Mouse (Mus musculus) hindbrain, embryonic 15.5 days (tissue): ENCODE results near the gene 3110082J24Rik. TPM values are rescaled to one million over a fixed set of nuclear protein-coding genes. Genes with fewer than 3 reads are reported as not detected.

ENCODE experiments used
- ATAC-seq: fragments of 200-750 bp; cut with Nextera tagmentation; 2 replicates; pipeline ENCODE4 v1.8.0; 2017; ENCODE audit warnings: low read depth, moderate number of reproducible peaks, moderate TSS enrichment; ENCODE audit not compliant: low FRiP score
- H3K27ac ChIP-seq: fragments of 300-500 bp; sonication (generic); replicated peaks from 2 replicates; pipeline ENCODE4 v1.5.1; 2015; ENCODE audit warnings: mild to moderate bottlenecking, inconsistent platforms
- H3K27me3 ChIP-seq: fragments of 300-500 bp; sonication (generic); 2 replicates; pipeline ENCODE4 v1.6.1; 2015; ENCODE audit warnings: control low read depth, inconsistent platforms
- H3K36me3 ChIP-seq: fragments of 300-500 bp; sonication (generic); 2 replicates; pipeline ENCODE4 v1.6.1; 2015; ENCODE audit warnings: control low read depth, inconsistent platforms
- H3K4me1 ChIP-seq: fragments of 300-500 bp; sonication (generic); replicated peaks from 2 replicates; pipeline ENCODE4 v1.6.1; 2015; ENCODE audit warnings: control low read depth, inconsistent platforms
- H3K4me2 ChIP-seq: fragments of 300-500 bp; sonication (generic); 2 replicates; pipeline ENCODE4 v1.6.1; 2015; ENCODE audit warnings: moderate library complexity, mild to moderate bottlenecking, inconsistent platforms
- H3K4me3 ChIP-seq: fragments of 300-500 bp; sonication (generic); 2 replicates; pipeline ENCODE4 v1.5.1; 2015; ENCODE audit warnings: mild to moderate bottlenecking, inconsistent platforms
- H3K9ac ChIP-seq: fragments of 300-500 bp; sonication (generic); 2 replicates; pipeline ENCODE4 v1.6.1; 2015; ENCODE audit warnings: inconsistent platforms
- H3K9me3 ChIP-seq: fragments of 300-500 bp; sonication (generic); 2 replicates; pipeline ENCODE4 v1.6.1; 2016; ENCODE audit warnings: control low read depth, inconsistent platforms
- WGBS: fragments of 180-500 bp; shearing (Covaris S2); methylation state at CpG from one replicate; pipeline ENCODE4 v1.1.7; 2015; 5-methylcytosine and 5-hydroxymethylcytosine counted together
- polyA plus RNA-seq: library from polyadenylated mRNA; unstranded; fragments of >200 nt; fragmentation: Nextera tagmentation; extraction: Ambion mirVana; gene quantifications from 2 replicates; pipeline ENCODE4 v1.2.1, GENCODE M21; 2015

3110082J24Rik gene
- polyA plus RNA-seq, 1 experiment from 2014 or later, result 5.3 TPM

GRCm38 (mm10) chr5:30113881-30114760 lies 8.2 kb upstream of the 3110082J24Rik start:
- Histone ChIP-seq H3K4me2 (peak overlapping the region; percentile 72), H3K36me3 (peaks cover 14% of the 10 kb centered on the region), H3K27me3 (0 out of 2 replicates have a peak, but pooled peaks cover 7% of the 10 kb centered on the region), H3K4me1 (peaks cover 43% of the 10 kb centered on the region), H3K4me3 (peak overlapping the region; percentile 51), H3K9me3 (no peaks in the 10 kb centered on the region), H3K27ac (peak overlapping the region; percentile 56), H3K9ac (peak overlapping the region; percentile 49)
- ATAC-seq, result peak; percentile 85
- 1% methylated on average over 102 of the region's 103 CpGs for WGBS

DNA sequence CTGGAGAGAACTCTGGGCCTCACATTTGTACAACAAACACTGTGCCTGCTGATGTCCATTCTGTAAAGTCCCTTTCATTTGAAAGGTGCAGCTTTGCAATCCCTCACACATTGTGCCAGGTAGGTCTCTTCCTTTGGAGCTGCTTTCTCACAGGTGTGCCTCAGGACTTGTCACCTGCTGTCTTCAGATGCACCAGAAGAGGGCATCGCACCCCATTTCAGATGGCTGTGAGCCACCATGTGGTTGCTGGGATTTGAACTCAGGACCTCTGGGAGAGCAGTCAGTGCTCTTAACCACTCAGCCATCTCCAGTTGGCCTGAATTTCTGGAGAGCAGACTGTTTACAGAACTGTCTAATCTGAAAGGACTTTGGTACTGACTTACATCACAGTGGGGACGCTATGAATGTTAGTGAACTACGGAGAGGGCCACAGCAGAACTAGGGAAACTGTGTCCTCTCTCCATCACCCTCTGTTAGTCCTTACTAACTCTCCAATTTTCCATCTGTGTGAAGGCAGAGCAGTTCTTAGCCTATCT lies 6.7 kb upstream of the 3110082J24Rik start:
- H3K4me2 ChIP-seq, result no peak overlapping the region
- H3K36me3 ChIP-seq, result peaks cover 7% of the 10 kb centered on the region; the same call in 1 of the 2 replicates
- no peak for ATAC-seq
- peaks cover 52% of the 10 kb centered on the region for H3K4me1 ChIP-seq
- H3K27ac ChIP-seq, result no peak overlapping the region
- 0 out of 2 replicates have a peak, but pooled peaks cover 7% of the 10 kb centered on the region for H3K27me3 ChIP-seq
- no peak overlapping the region for H3K9ac ChIP-seq
- 81% methylated on average over 3 of the region's 3 CpGs for WGBS
- no peaks in the 10 kb centered on the region for H3K9me3 ChIP-seq
- no peak overlapping the region for H3K4me3 ChIP-seq

- peak overlapping the region; percentile 53; the same call in 1 of the 2 replicates for H3K27ac ChIP-seq
- H3K9me3 ChIP-seq, result no peaks in the 10 kb centered on the region
- ATAC-seq, result no peak
- 0 out of 2 replicates have a peak, but pooled peaks cover 7% of the 10 kb centered on the region for H3K27me3 ChIP-seq
- 66% methylated on average over 3 of the region's 3 CpGs for WGBS
- peaks cover 60% of the 10 kb centered on the region for H3K4me1 ChIP-seq
- H3K36me3 ChIP-seq, result peaks cover 2% of the 10 kb centered on the region; the same call in 1 of the 2 replicates
- no peak overlapping the region for H3K9ac ChIP-seq
- H3K4me2 ChIP-seq, result no peak overlapping the region
- H3K4me3 ChIP-seq, result no peak overlapping the region
These were observed 5.9 kb upstream of the 3110082J24Rik start for GRCm38 (mm10) chr5:30111771-30112170.

DNA sequence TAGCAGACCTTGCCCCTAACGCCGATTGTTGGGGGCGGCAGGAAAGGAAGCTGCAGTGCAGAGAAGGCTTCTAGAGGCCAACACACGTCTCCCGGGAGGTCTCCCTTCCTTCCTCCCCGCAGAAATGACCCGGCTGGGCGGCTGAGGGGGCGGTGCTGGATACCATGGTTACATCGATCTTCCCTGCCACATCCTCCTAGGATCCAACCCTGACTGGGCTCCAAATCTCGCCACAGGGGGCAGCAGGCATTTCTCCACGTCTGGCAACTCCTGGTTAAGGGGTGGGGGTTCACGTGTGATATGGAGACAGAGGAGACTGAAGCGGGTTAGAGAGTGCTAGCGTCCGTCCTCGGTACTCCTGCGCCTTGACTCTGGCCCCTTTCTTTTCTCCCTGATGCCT lies 5.2 kb upstream of the 3110082J24Rik start:
- ATAC-seq, result 0 out of 2 replicates have a peak, but pooled peaks have one; percentile 3
- WGBS, result 1% methylated on average over 18 of the region's 18 CpGs
- Histone ChIP-seq H3K27ac (peak overlapping the region; percentile 57), H3K4me1 (peaks cover 67% of the 10 kb centered on the region), H3K27me3 (0 out of 2 replicates have a peak, but pooled peaks cover 7% of the 10 kb centered on the region), H3K4me2 (peak overlapping the region; percentile 42), H3K9ac (peak overlapping the region; percentile 8; the same call in 1 of the 2 replicates), H3K4me3 (peak overlapping the region; percentile 15; the same call in 1 of the 2 replicates), H3K9me3 (no peaks in the 10 kb centered on the region), H3K36me3 (no peaks in the 10 kb centered on the region)

GRCm38 (mm10) chr5:30110371-30111060 lies 4.6 kb upstream of the 3110082J24Rik start:
- H3K9ac ChIP-seq, result peak overlapping the region; percentile 8; the same call in 1 of the 2 replicates
- ATAC-seq, result no peak
- 8% methylated on average over 22 of the region's 22 CpGs for WGBS

DNA sequence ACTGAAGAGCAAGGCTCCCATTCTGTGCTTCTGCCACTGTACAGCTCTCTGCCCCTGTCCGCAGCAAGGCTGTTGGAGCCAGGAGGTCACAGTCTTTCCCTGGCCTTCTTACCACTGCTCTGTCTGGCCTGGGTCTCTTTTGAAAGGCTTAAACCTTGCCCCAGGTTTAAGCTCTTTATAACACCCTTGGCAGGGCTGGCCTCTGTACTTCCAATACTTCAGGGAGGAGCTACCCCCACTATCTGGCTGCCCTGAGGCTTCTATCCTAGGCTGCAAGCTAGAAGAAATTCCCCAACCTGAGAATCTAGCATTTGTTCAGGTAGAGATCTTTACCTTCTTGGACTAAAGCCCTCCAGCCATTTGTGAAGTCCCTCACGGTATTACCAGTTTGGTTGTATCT lies 4.0 kb upstream of the 3110082J24Rik start:
- Histone ChIP-seq H3K36me3 (no peaks in the 10 kb centered on the region), H3K27me3 (0 out of 2 replicates have a peak, but pooled peaks cover 7% of the 10 kb centered on the region), H3K9me3 (no peaks in the 10 kb centered on the region), H3K4me3 (no peak overlapping the region), H3K9ac (no peak overlapping the region), H3K27ac (no peak overlapping the region), H3K4me2 (no peak overlapping the region; the same call in 1 of the 2 replicates), H3K4me1 (peaks cover 77% of the 10 kb centered on the region)
- WGBS, result 29% methylated on average over 2 of the region's 2 CpGs
- ATAC-seq, result no peak

More at GRCm38 (mm10) chr5:30110371-30111060, 4.6 kb upstream of the 3110082J24Rik start:
- Histone ChIP-seq H3K4me2 (peak overlapping the region; percentile 42), H3K9me3 (no peaks in the 10 kb centered on the region), H3K4me3 (peak overlapping the region; percentile 15; the same call in 1 of the 2 replicates), H3K36me3 (no peaks in the 10 kb centered on the region), H3K27me3 (0 out of 2 replicates have a peak, but pooled peaks cover 7% of the 10 kb centered on the region), H3K27ac (peak overlapping the region; percentile 57), H3K4me1 (peaks cover 73% of the 10 kb centered on the region)

- no peak for ATAC-seq
- H3K9ac ChIP-seq, result no peak overlapping the region
- peak overlapping the region; percentile 82 for H3K27ac ChIP-seq
- 0 out of 2 replicates have a peak, but pooled peaks cover 7% of the 10 kb centered on the region for H3K27me3 ChIP-seq
- H3K4me3 ChIP-seq, result no peak overlapping the region
- peaks cover 66% of the 10 kb centered on the region for H3K4me1 ChIP-seq
- 53% methylated on average over 6 of the region's 6 CpGs for WGBS
- no peaks in the 10 kb centered on the region for H3K9me3 ChIP-seq
- H3K4me2 ChIP-seq, result peak overlapping the region; percentile 98
- no peaks in the 10 kb centered on the region for H3K36me3 ChIP-seq
These were observed 2.3 kb upstream of the 3110082J24Rik start for GRCm38 (mm10) chr5:30108233-30108632.

DNA sequence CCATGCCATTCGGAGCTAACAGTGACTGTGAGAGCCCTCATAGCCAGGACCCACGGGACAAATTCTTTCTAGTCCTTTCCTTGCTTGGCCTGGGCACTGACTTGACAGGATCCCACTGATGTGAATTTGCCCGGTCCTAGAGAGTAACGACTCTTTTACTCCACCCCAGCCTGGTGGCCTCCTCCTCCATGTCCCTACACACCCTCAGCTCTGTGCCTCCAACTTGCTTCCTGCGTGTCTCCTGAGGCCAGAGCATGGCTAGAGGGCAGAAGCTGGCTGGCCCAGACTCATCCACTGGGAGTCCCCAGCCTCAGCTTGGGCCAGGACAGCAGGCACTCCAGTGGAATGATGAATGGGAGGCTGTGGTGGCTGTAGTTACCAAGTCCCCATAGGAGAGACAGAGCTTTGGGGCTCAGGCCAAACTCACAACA lies 1.7 kb upstream of the 3110082J24Rik start:
- no peaks in the 10 kb centered on the region for H3K9me3 ChIP-seq
- H3K9ac ChIP-seq, result no peak overlapping the region
- peak overlapping the region; percentile 98 for H3K4me2 ChIP-seq
- peak overlapping the region; percentile 65; the same call in 1 of the 2 replicates for H3K4me3 ChIP-seq
- WGBS, result 5% methylated on average over 5 of the region's 5 CpGs
- H3K27me3 ChIP-seq, result 0 out of 2 replicates have a peak, but pooled peaks cover 4% of the 10 kb centered on the region
- peak overlapping the region; percentile 82 for H3K27ac ChIP-seq
- ATAC-seq, result peak; percentile 20
- no peaks in the 10 kb centered on the region for H3K36me3 ChIP-seq
- H3K4me1 ChIP-seq, result peaks cover 66% of the 10 kb centered on the region

GRCm38 (mm10) chr5:30107186-30107585 lies 1.3 kb upstream of the 3110082J24Rik start:
- no peak overlapping the region for H3K9ac ChIP-seq
- peak; percentile 32; the same call in 1 of the 2 replicates for ATAC-seq
- no peaks in the 10 kb centered on the region for H3K36me3 ChIP-seq
- H3K4me2 ChIP-seq, result peak overlapping the region; percentile 98
- peaks cover 66% of the 10 kb centered on the region for H3K4me1 ChIP-seq
- H3K9me3 ChIP-seq, result no peaks in the 10 kb centered on the region
- no peaks in the 10 kb centered on the region for H3K27me3 ChIP-seq
- peak overlapping the region; percentile 82 for H3K27ac ChIP-seq
- WGBS, result under 1% methylated on average over 7 of the region's 7 CpGs
- H3K4me3 ChIP-seq, result peak overlapping the region; percentile 65

DNA sequence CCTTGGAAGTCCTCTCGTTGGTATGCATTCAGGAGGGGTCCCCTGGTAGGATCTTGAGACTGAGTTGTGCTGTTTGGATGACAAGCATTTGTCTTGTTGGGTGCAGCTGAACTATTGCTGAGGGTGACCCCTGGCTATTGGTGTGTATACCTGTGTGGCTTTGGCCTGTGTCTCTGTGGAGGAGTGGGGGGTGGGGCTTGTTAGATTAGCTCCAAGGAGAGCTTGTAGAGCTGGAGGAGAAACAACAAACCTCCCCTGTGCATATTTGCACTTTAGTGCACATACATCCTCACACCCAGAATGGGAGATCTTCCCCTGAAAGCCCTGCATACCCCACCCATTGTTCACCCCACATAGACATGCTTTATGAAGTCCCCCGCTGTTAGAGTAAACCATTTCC lies 870 bp upstream of the 3110082J24Rik start:
- peak overlapping the region; percentile 82 for H3K27ac ChIP-seq
- 6% methylated on average over 2 of the region's 2 CpGs for WGBS
- H3K4me1 ChIP-seq, result peaks cover 64% of the 10 kb centered on the region
- H3K9ac ChIP-seq, result peak overlapping the region; percentile 73
- no peaks in the 10 kb centered on the region for H3K9me3 ChIP-seq
- peak overlapping the region; percentile 98 for H3K4me2 ChIP-seq
- no peak for ATAC-seq
- H3K4me3 ChIP-seq, result peak overlapping the region; percentile 65
- H3K27me3 ChIP-seq, result no peaks in the 10 kb centered on the region
- H3K36me3 ChIP-seq, result no peaks in the 10 kb centered on the region
